Mouse (Mus musculus) urinary bladder, adult 18-20 months (tissue): ENCODE data around the gene Aspa.

ENCODE experiments used
- DNase-seq, 2 experiments: peaks; one replicate each; pipeline ENCODE4 v3.0.0; 2022; ENCODE audit warnings: low spot score in 2 of 2, mixed read lengths in 2 of 2

The Aspa gene

GRCm38 (mm10) chr11:73257362-73257945, 71.9 kb downstream of the Aspa start:
- DNase-seq = no peak
